Mouse (Mus musculus): ENCODE results near the gene Snn.

The Snn gene

GRCm38 (mm10) chr16:11047130-11047529 lies 13.6 kb upstream of the Snn start:
- no peak for DNase-seq (ENCODE audit: low spot score in 2 of 2)

DNA sequence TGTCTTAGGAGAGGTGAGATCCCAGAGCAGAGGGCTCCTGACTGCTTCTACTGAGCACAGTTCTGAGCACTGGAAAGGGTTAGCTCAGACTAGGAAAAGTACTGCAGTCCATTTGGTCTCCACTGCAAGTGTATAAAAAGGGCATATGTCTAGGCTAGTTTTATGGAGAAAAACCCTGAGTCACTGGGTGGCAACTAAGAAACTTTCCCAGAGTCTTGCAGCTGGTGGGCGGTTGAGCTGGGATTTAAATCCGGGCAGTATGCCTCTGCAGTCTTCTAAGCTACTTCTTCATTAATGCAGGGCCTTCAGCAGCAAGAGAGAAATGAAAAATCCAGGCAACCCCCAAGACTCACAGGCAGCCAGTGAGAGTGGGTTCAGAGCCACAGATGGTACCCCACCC lies 10.5 kb upstream of the Snn start:
- DNase-seq (ENCODE audit: low spot score in 2 of 2) = no peak

GRCm38 (mm10) chr16:11051134-11051533 lies 9.6 kb upstream of the Snn start:
- DNase-seq (ENCODE audit: low spot score in 2 of 2) = no peak

GRCm38 (mm10) chr16:11054409-11054808 lies 6.3 kb upstream of the Snn start:
- DNase-seq (ENCODE audit: low spot score in 2 of 2) = no peak

DNA sequence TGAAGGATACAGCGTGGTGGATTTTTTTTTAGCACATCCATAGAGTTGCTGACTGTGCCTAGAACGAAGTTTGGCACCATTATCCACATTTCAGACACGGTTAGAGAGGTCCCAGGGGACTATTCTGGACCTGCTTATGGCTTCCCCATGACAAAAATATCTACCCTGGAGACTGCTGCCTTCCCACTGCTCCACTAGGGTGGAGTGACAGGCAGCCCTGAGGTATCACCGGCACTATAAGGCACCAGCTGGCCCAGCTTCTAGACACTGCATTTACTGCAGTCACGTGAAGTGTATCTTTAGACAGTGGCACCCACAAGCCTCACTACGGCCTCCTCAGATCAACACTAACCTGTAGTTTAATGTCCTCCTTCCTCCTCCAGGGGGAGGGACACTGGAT lies 5.9 kb upstream of the Snn start:
- no peak for DNase-seq (ENCODE audit: low spot score in 2 of 2)

- DNase-seq (ENCODE audit: low spot score in 2 of 2) = no peak
Measured at GRCm38 (mm10) chr16:11055916-11056315, 4.8 kb upstream of the Snn start.

DNA sequence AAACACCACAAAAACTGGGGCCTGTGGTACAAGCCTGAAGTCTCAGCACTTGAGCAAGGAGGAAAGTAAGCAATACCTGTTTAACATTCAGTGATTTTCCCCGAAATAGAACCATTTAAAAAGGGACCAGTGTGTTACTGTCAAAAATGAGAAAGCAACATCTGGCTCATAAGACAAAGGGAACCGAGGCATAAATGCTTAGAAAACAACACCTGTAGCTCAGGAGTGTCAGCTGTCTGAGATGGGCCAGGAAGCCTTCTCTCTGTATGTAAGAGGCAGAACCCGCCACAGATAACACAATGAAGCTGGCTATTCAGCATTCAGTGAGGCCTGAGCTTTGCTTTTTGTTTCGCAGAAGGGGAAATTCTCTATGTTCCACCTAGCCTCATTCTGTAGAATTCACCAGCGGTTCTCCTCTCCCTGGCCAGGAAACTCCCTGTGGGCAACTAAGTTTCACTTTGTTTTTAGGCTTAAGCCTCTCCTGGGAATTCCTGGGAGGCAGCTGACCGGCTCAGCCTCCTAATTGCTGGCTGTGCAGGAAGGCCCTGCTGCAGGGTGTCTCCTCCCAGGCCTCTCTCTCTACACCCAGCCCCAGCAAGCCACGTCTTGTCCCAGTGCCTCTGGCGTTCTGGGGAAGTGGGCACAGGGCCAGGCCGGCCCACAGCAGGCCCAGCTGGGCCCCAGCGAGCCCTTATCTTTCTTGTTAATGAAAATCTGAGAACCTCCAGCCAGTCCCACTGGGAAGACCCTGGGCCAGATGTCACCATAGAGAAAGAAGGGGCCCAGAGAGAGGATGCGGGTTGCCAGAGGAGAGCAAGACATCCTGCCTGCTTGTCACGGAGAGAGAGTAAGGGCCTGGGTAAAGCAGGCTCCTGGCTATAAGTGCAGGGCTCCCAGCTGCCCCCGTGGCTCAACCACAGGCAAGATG lies 2.3 kb downstream of the Snn start:
- peak; percentile 23 to 46 for DNase-seq (ENCODE audit: low spot score in 2 of 2)

GRCm38 (mm10) chr16:11064341-11064740 lies 3.6 kb downstream of the Snn start:
- DNase-seq (ENCODE audit: low spot score in 2 of 2) = no peak

GRCm38 (mm10) chr16:11064742-11065141 lies 4.0 kb downstream of the Snn start:
- no peak for DNase-seq (ENCODE audit: low spot score in 2 of 2)

GRCm38 (mm10) chr16:11065431-11065830 lies 4.7 kb downstream of the Snn start:
- DNase-seq (ENCODE audit: low spot score in 2 of 2) = no peak

- DNase-seq (ENCODE audit: low spot score in 2 of 2) = peak; percentile 96 to 98
Measured at GRCm38 (mm10) chr16:11066029-11066832, 5.5 kb downstream of the Snn start, which contains the start of gene Litaf. Gene Litaf (minus strand): TSS chr16:11066157.

- peak; percentile 44 to 51 for DNase-seq (ENCODE audit: low spot score in 2 of 2)
Measured at GRCm38 (mm10) chr16:11066833-11067191, 6.1 kb downstream of the Snn start.

GRCm38 (mm10) chr16:11068666-11069065 lies 7.9 kb downstream of the Snn start:
- no peak for DNase-seq (ENCODE audit: low spot score in 2 of 2)

DNA sequence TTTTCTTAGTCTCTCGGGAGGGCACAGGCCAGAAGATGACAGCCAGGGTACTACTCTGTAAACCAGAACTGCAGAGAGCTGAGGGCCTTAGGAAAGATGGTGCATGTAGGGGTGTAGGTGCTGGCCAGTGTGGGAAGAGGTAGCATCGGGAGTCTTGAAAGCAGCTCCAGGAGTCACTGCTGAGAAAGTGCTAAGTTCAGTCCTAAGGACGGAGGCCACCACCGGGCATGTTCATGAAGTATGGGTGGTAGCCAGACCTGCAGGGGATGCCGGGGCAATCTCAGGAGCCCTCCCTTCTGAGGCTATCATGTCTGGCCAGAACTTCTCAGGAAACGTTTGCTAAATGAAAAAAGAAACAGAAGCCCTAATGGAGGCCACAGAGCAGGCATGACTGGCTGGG lies 8.5 kb downstream of the Snn start:
- DNase-seq (ENCODE audit: low spot score in 2 of 2) = no peak

GRCm38 (mm10) chr16:11069710-11070420 lies 9.1 kb downstream of the Snn start:
- DNase-seq (ENCODE audit: low spot score in 2 of 2) = no peak

GRCm38 (mm10) chr16:11071176-11071575 lies 10.4 kb downstream of the Snn start:
- DNase-seq (ENCODE audit: low spot score in 2 of 2) = no peak

DNA sequence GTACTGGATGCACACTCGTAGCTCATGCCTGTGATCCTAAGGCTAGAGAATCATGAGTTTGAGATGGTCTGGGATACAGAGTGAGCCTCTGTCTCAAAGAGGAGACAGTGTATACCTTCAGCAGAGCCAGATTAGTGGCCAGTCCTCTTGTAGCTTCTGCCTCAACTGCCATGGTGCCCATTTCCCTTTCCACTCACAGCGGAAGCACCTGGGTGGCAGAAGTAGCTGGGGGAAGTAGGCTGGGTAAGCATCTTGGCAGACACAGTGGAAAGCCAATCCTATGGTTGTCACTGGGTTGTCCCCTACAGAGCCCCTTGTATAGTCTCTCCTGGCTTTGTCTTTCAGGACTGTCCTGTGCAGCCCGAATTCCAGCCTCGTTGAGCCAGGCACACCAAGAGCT lies 11.1 kb downstream of the Snn start:
- peak; percentile 33 to 34 for DNase-seq (ENCODE audit: low spot score in 2 of 2)

DNA sequence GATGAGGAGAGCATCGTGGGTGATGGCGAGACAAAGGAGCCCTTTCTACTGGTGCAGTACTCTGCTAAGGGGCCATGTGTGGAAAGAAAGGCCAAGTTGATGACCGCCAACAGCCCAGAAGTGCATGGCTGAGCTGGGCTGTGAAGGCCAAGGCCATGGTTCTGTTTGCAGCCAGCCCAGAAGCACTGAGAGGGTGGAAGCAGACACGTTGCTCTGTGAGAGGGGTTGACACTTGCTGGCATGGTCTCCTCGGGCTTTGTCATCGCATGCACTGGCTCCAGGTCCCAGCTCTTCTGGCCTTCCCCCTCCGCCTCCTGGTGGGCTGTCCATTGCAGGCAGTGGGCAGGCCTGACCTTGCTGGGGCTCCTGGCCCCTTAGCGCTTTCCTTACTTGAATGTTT lies 11.7 kb downstream of the Snn start:
- DNase-seq (ENCODE audit: low spot score in 2 of 2) = no peak

DNA sequence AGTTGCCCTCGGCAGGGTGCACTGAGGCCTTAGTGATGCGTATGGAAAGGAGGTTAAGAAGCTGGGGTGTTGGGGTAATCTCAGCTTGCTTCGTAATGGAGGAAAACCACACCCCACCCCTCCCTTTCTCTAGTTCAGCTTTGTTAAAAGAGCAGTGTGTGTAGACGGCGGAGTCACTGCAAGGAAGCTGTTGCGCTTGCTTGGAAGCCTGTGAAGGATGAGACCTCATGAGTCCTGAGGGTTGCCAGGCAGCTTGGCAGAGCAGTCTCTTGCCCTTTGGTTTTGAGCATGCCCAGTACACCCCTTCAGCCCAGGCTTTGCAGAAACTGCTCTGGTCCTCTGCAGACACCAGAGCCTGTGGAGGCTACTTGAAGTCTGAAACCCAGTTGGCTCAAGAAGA lies 12.3 kb downstream of the Snn start:
- peak in 1 of 2 experiments; percentile 23 for DNase-seq (ENCODE audit: low spot score in 2 of 2)

GRCm38 (mm10) chr16:11077601-11078201 lies 17.0 kb downstream of the Snn start:
- DNase-seq (ENCODE audit: low spot score in 2 of 2) = no peak

- DNase-seq (ENCODE audit: low spot score in 2 of 2) = no peak
Measured at GRCm38 (mm10) chr16:11078216-11078869, 17.6 kb downstream of the Snn start.
